Mouse (Mus musculus): ENCODE measurements at regions not wholly inside any gene's neighbourhood (a gene's known extent, or its start where the extent isn't known, plus 50 kb on each side); places are given as distances from the start of the nearest gene placed in this dataset.

DNA sequence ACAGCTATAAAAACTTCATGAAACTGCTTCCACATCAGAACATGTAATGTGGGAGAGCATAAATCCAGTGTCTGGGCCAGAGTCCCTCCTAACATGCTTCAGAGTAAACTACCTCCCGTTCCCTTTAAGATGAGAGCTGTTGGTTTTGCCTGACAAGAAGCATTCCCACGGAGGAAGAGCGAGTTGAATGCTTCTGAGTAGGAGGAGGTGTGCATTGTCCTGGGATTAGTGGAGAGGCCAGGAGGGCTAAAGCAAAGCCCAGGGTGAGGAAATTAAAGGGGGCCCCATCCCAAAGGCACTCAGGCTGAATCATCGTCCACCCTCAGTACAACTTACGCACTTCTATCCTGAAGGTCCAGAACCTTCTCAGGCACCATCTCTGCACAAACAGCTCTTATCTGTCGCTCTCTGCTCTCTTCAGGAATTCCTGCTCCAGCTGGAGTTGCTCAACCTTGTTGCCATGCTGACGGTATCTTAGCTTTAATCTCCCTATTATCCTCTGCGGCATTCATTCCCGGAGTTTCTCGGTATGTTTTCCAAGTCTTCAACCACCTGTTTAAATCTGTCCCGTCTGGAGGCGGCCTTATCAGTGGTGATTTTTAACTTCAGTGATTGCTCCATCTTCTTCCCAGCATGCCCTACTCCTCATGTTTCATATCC is 85.9 kb upstream of the Magi3 start:
- TF ChIP-seq POLR2A (IDR thresholded peaks at IDR 0.05; ENCODE audit: control insufficient read depth, extremely low read depth, insufficient read depth, low read length, poor library complexity) = no peak
- TF ChIP-seq CTCF (IDR thresholded peaks at IDR 0.05; ENCODE audit: borderline replicate concordance, control insufficient read depth, extremely low read depth, insufficient read depth, low read length, poor library complexity) = no peak

All from thymus, adult 2 months (tissue).